Mouse (Mus musculus): ENCODE results near the gene Cdpf1. TPM values are rescaled to one million over a fixed set of nuclear protein-coding genes. Genes with fewer than 3 reads are reported as not detected.

The Cdpf1 gene
- polyA plus RNA-seq, 1 experiment from 2014 or later, result 19.0 TPM

DNA sequence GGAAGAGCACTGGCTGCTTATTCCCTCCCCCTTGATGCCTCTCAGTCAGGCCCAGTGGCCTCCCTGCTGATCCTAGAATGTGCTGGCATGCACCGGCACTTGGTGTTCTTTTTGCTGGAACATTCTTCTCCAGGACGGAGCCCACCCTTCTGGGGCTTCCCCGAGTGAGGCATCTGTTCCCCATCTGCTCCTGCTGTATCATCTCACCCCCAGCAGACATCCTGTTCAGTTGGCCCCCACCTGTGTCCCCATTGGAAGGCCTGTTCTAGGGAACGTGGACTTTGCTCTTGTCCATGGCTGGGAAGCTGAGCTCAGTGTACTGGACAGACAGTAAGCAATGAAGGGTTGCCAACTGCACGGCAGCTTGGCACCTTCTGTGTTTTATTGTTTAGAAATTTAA, 34.7 kb downstream of the Cdpf1 start:
- no peak overlapping the region for H3K4me2 ChIP-seq (replicated peaks)
- no peaks in the 10 kb centered on the region for H3K27me3 ChIP-seq (replicated peaks)
- H3K4me1 ChIP-seq, result no peaks in the 10 kb centered on the region
- whole genome bisulfite sequencing, result 79% methylated on average over 5 of the region's 5 CpGs
- no peak for ATAC-seq (ENCODE audit: low FRiP score, low read depth)
- no peak overlapping the region for H3K4me3 ChIP-seq
- H3K36me3 ChIP-seq, result no peaks in the 10 kb centered on the region
- no peaks in the 10 kb centered on the region for H3K9me3 ChIP-seq
- H3K27ac ChIP-seq, result no peak overlapping the region
- no peak overlapping the region for H3K9ac ChIP-seq

GRCm38 (mm10) chr15:85776241-85776640, 35.3 kb downstream of the Cdpf1 start:
- Histone ChIP-seq H3K36me3 (no peaks in the 10 kb centered on the region), H3K4me1 (no peaks in the 10 kb centered on the region), H3K9me3 (no peaks in the 10 kb centered on the region), H3K9ac (no peak overlapping the region), H3K27ac (no peak overlapping the region), H3K27me3 (replicated peaks) (no peaks in the 10 kb centered on the region), H3K4me2 (replicated peaks) (no peak overlapping the region), H3K4me3 (no peak overlapping the region)
- ATAC-seq (ENCODE audit: low FRiP score, low read depth), result no peak
- 67% methylated on average over 2 of the region's 2 CpGs for WGBS

DNA sequence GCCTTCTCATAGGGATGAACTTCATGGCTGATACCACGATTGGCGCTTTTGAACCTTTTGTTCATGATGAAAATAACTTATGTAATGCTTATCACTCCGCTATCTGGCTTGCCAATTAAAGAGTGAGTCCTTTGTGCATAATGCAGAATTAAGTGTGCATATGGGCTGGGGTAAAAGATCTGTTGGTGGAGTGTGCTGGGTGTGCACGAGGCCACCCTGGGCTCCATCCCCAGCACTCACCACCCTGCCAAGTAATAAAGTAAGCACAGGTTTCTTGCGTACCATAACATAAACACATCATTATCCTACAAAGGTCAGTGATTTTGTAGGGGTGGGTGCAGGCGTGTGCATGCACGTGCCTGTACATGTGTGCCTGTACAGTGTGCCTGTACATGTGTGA, 36.5 kb downstream of the Cdpf1 start:
- ATAC-seq (ENCODE audit: low FRiP score, low read depth), result no peak
- Histone ChIP-seq H3K27ac (no peak overlapping the region), H3K4me3 (no peak overlapping the region), H3K4me1 (no peaks in the 10 kb centered on the region), H3K9ac (no peak overlapping the region), H3K27me3 (replicated peaks) (no peaks in the 10 kb centered on the region), H3K36me3 (no peaks in the 10 kb centered on the region), H3K4me2 (replicated peaks) (no peak overlapping the region), H3K9me3 (no peaks in the 10 kb centered on the region)
- WGBS, result 89% methylated on average over 7 of the region's 7 CpGs

GRCm38 (mm10) chr15:85774419-85774818, 37.1 kb downstream of the Cdpf1 start:
- no peak overlapping the region for H3K4me2 ChIP-seq (replicated peaks)
- H3K36me3 ChIP-seq, result no peaks in the 10 kb centered on the region
- no peak overlapping the region for H3K9ac ChIP-seq
- H3K9me3 ChIP-seq, result no peaks in the 10 kb centered on the region
- H3K27me3 ChIP-seq (replicated peaks), result no peaks in the 10 kb centered on the region
- 92% methylated on average over 9 of the region's 9 CpGs for WGBS
- no peak overlapping the region for H3K27ac ChIP-seq
- H3K4me1 ChIP-seq, result no peaks in the 10 kb centered on the region
- ATAC-seq (ENCODE audit: low FRiP score, low read depth), result no peak
- no peak overlapping the region for H3K4me3 ChIP-seq

DNA sequence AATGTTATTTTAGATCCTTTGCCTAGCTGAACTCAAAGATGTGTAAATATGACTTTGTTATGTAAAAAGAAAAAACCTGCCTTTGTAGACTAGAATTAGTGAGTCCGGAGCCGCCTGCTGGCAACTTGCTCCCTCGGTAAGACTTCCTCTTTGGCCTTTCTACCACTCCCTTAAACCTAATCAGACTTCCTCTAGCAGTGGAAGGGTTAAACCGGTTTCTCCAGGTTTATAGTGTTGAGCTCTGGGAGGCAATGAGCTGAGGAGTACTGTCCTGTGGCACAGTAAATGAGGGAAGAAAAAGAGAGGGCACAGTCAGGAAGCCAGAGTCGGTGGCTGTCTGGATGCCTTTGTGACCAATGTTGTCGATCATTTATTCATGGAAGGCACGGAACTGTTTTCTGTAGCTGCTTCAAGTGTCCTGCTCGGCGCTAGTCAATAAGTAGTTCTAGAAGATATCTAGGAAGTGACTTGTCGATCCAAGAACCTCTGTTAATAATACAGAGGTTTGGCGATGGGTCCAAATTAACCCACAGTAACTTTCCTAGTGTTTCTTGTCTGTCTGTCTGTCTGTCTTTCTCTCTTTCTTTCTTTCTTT, 39.3 kb downstream of the Cdpf1 start:
- H3K4me2 ChIP-seq (replicated peaks), result no peak overlapping the region
- no peak overlapping the region for H3K4me3 ChIP-seq
- no peaks in the 10 kb centered on the region for H3K36me3 ChIP-seq
- no peak overlapping the region for H3K9ac ChIP-seq
- no peak overlapping the region for H3K27ac ChIP-seq
- H3K9me3 ChIP-seq, result no peaks in the 10 kb centered on the region
- no peaks in the 10 kb centered on the region for H3K4me1 ChIP-seq
- no peak for ATAC-seq (ENCODE audit: low FRiP score, low read depth)
- H3K27me3 ChIP-seq (replicated peaks), result no peaks in the 10 kb centered on the region
- WGBS, result 74% methylated on average over 11 of the region's 11 CpGs

- Histone ChIP-seq H3K9ac (no peak overlapping the region), H3K27me3 (replicated peaks) (no peaks in the 10 kb centered on the region), H3K4me2 (replicated peaks) (no peak overlapping the region), H3K9me3 (no peaks in the 10 kb centered on the region), H3K4me3 (no peak overlapping the region), H3K36me3 (no peaks in the 10 kb centered on the region), H3K27ac (no peak overlapping the region), H3K4me1 (no peaks in the 10 kb centered on the region)
- WGBS, result 91% methylated on average over 17 of the region's 17 CpGs
- no peak for ATAC-seq (ENCODE audit: low FRiP score, low read depth)
These were observed 40.0 kb downstream of the Cdpf1 start for GRCm38 (mm10) chr15:85771306-85772121.

- H3K27ac ChIP-seq, result no peak overlapping the region
- no peaks in the 10 kb centered on the region for H3K36me3 ChIP-seq
- no peaks in the 10 kb centered on the region for H3K27me3 ChIP-seq (replicated peaks)
- no peak overlapping the region for H3K9ac ChIP-seq
- H3K4me1 ChIP-seq, result no peaks in the 10 kb centered on the region
- no peaks in the 10 kb centered on the region for H3K9me3 ChIP-seq
- H3K4me3 ChIP-seq, result no peak overlapping the region
- 93% methylated on average over 8 of the region's 8 CpGs for WGBS
- ATAC-seq (ENCODE audit: low FRiP score, low read depth), result no peak
- no peak overlapping the region for H3K4me2 ChIP-seq (replicated peaks)
These were observed 42.5 kb downstream of the Cdpf1 start for GRCm38 (mm10) chr15:85768991-85769390.

- Histone ChIP-seq H3K4me2 (replicated peaks) (no peak overlapping the region), H3K36me3 (no peaks in the 10 kb centered on the region), H3K4me1 (no peaks in the 10 kb centered on the region), H3K27me3 (replicated peaks) (no peaks in the 10 kb centered on the region), H3K27ac (no peak overlapping the region), H3K9ac (no peak overlapping the region), H3K9me3 (no peaks in the 10 kb centered on the region), H3K4me3 (no peak overlapping the region)
- ATAC-seq (ENCODE audit: low FRiP score, low read depth), result no peak
- WGBS, result 90% methylated on average over 5 of the region's 5 CpGs
These were observed 44.8 kb downstream of the Cdpf1 start for GRCm38 (mm10) chr15:85766677-85767076.

DNA sequence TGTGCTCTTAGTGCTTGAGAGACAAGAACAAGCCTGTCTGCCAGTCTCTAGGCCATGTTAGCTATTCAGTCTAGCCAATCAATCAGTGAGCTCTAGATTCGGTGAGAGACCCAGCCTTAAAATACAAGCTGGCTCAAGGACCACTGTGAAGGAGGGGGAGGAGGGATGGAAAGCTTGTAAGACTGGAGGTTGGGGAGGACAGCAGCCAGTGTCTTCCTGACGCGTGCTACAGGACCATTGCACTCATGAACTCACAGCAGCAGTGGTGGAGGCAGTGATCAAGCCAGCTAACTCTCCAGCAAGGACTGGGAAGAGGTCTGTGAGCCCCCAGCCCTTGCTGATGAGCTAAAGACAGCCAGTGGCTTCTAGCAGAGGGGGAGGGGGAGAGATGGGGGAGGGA, 46.5 kb downstream of the Cdpf1 start:
- WGBS, result 50% methylated on average over 3 of the region's 3 CpGs
- ATAC-seq (ENCODE audit: low FRiP score, low read depth), result no peak

GRCm38 (mm10) chr15:85762761-85763160, 48.7 kb downstream of the Cdpf1 start:
- 72% methylated on average over 4 of the region's 4 CpGs for WGBS
- Histone ChIP-seq H3K4me1 (no peaks in the 10 kb centered on the region), H3K27me3 (replicated peaks) (no peaks in the 10 kb centered on the region), H3K27ac (no peak overlapping the region), H3K36me3 (no peaks in the 10 kb centered on the region), H3K9ac (no peak overlapping the region), H3K4me2 (replicated peaks) (no peak overlapping the region), H3K9me3 (peaks cover 4% of the 10 kb centered on the region; the same call in 1 of the 2 replicates), H3K4me3 (no peak overlapping the region)
- ATAC-seq (ENCODE audit: low FRiP score, low read depth), result no peak

More for the DNA sequence above, 46.5 kb downstream of the Cdpf1 start:
- no peak overlapping the region for H3K4me3 ChIP-seq
- H3K4me2 ChIP-seq (replicated peaks), result no peak overlapping the region
- no peaks in the 10 kb centered on the region for H3K27me3 ChIP-seq (replicated peaks)
- H3K27ac ChIP-seq, result no peak overlapping the region
- no peaks in the 10 kb centered on the region for H3K36me3 ChIP-seq
- H3K4me1 ChIP-seq, result no peaks in the 10 kb centered on the region
- no peaks in the 10 kb centered on the region for H3K9me3 ChIP-seq
- H3K9ac ChIP-seq, result no peak overlapping the region

GRCm38 (mm10) chr15:85757768-85758167, 53.7 kb downstream of the Cdpf1 start:
- Histone ChIP-seq H3K9me3 (peaks cover 11% of the 10 kb centered on the region; the same call in 1 of the 2 replicates), H3K4me2 (replicated peaks) (no peak overlapping the region), H3K4me1 (no peaks in the 10 kb centered on the region), H3K27ac (no peak overlapping the region), H3K4me3 (no peak overlapping the region), H3K36me3 (no peaks in the 10 kb centered on the region), H3K27me3 (replicated peaks) (no peaks in the 10 kb centered on the region), H3K9ac (no peak overlapping the region)
- 92% methylated on average over 3 of the region's 3 CpGs for WGBS
- no peak for ATAC-seq (ENCODE audit: low FRiP score, low read depth)
